Mouse (Mus musculus) layer of hippocampus, postnatal 10 days (tissue): ENCODE data around the gene Vars. TPM values are rescaled to one million over a fixed set of nuclear protein-coding genes. Genes with fewer than 3 reads are reported as not detected.
A peak's percentile ranks its signal among the peaks of the same experiment; 100 is the strongest.

Experiments
- DNase-seq, 2 experiments: peaks; one replicate each; pipeline ENCODE4 v3.0.0; 2021; ENCODE audit warnings: low spot score in 2 of 2
- total RNA-seq, 2 experiments: library from RNA; stranded (reverse); gene quantifications; 2 replicates each; pipeline ENCODE4 v1.2.3; 2021

Gene Vars
- total RNA-seq, 2 experiments from 2014 or later: 56.3 to 62.1 TPM

DNA sequence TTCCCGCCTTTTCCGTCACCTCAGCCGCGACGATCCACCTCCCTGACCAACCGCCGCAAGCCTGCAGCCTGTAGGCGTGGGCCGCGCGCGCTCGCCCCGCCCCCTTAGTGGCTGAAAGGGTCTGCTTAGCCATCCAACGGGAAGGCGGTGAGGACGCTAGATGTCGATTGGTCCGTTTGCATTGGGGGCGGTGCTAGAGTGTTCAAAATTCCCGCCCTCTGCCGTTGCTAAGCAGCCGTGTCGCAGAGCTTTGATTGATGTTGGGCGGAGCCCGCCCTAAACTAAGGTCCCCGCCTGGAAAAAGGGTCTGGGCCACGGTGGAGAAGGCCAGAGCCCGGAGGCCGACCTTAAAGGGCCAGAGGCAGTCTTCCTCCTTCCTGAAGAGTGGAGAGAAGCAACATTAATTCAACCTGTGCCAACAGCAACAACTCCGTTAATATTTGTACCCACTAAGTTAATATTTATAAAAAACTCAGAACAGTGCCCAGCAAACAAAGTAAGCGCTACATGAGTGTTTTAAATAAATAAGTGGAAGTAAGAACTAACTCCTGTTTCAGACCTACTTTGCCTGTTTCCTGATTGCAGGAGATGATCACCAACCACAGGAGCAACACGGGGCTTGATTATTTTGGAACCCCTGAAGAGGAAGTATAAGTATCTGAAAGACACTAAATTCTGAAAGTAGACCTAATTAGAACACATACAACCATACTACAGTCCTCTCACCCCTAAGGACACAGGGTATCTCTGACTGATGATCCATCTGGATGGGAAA is 46.1 kb downstream of the Vars start, which contains the start of gene Msh5:
Gene Msh5, minus strand, starts transcription at position 65 of the 775 bp plus-strand sequence.
- peak; percentile 97 to 98 for DNase-seq

DNA sequence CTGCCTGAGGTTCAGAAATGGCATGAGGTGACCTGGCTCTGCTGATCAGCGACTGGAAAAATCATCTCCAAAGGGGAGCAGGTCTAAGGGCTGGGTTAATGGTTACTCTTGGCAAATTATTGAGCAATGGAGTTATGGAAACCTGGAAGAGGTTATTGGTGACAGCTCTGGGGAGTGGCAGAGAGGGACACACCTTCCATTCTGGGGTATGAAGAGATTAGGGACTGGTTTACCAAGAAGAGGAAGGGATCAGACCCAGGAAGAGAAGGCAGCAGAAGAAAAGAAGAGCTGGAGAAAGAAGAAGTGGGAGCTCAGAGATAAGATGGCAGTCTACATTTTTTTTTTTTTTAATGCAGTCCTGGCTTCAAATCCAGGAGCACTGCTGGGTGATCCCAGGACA is 46.9 kb downstream of the Vars start:
- no peak for DNase-seq

DNA sequence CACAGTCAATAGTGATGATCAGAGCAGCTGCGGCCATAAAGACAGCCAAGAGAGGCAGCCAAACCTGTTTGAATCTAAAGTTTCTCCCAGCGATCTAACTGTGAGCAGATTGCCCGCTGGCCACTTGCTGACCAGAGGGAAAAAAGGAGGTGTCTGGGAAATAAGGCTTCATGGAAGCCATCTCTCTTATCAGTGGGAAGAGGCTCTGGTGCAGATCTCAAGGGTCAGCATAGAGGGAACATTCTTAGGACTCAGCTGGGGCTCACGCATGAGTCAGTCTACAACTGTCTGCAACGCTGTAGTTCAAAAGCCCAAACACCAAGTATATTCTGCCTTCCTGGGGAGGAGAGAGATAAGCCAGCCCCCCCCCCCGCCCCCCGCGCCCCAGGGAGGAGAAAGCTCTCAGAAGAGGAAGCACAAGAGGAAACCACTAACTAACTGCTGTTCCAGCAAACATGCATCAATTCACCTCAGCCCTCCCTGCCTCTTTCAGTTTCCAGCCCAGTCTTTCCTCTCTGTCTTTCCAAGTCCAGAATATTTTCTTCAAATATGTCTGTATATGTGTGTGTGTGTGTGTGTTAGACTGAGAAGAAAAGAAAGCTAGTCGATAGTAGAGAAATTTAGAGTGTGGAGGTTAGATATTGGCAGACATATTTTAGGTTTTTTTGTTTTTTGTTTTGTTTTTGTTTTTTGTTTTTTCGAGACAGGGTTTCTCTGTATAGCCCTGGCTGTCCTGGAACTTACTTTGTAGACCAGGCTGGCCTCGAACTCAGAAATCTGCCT is 47.6 kb downstream of the Vars start:
- no peak for DNase-seq

DNA sequence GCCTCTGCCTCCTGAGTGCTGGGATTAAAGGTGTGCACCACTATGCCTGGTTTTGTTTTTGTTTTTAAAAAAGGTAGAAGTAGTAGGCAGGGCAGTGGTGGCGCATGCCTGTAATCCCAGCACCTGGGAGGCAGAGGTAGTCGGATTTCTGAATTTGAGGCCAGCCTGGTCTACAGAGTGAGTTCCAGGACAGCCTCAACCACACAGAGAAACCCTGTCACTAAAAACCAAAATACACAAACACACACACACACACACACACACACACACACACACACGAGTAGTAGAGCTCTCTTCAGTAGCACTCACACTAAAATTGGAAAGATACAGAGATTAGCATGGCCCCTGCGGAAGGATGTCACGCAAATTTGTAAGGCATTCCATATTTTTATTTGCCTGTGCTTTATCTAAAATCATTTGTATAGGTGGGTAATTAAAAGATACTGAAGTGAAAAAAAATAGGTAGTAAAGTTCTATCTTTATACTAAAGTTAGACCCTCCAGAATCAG is 48.2 kb downstream of the Vars start:
- DNase-seq: no peak

DNA sequence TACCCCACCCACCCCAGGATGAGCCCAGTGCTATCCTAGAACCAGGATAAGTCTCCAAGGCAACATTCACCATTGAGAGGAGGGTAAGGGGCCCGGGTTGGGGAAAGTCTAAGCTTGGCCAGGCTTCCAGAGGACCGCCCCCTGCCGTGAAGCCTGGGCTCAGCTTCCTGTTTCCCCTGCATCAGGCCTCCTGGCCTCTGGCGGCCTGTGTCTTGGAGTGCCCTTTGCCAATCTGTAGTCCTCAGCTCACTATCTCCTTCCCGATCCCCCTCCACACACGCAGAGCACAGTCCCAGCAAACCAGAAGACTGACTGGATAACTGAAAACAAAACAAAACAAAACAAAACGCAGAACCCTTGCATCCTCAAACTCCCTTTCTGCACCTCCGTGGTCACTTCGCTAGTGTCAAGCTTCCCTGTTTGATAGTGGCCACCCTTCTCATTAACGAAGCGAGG is 48.8 kb downstream of the Vars start, which contains the start of gene Clic1:
Gene Clic1, plus strand, starts transcription at position 406 of the 456 bp plus-strand sequence.
- DNase-seq: peak in 1 of 2 experiments; percentile 33

DNA sequence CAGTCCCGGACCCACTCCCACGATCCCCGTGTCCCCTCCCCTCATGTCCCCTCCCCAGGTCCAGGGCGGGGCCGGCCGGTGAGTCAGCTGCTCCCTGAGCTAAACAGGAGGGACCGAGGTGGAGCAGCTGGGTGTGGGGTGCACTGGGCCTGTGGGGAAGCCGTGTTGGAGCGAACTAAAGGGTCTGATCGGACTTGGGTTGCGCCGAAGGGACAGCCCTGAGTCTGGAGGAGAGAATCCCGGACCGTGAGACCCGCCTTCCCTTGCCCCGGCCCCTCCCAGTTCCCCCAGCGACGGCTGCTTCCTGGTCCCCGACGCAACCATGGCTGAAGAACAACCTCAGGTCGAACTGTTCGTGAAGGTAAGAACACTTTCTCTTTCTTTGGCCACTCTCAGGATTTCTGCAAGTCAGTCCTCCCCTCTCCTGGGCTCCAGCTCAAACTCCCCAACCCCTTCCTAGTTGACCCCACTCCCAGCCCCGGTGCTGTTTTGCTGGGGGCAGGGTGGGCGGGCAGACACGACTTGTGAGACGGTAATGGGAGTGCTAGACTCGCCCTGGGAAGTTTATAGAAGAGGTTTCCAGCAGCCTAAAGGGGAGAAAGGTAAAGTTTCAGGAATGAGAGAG is 49.5 kb downstream of the Vars start:
- DNase-seq: peak; percentile 28 to 47

DNA sequence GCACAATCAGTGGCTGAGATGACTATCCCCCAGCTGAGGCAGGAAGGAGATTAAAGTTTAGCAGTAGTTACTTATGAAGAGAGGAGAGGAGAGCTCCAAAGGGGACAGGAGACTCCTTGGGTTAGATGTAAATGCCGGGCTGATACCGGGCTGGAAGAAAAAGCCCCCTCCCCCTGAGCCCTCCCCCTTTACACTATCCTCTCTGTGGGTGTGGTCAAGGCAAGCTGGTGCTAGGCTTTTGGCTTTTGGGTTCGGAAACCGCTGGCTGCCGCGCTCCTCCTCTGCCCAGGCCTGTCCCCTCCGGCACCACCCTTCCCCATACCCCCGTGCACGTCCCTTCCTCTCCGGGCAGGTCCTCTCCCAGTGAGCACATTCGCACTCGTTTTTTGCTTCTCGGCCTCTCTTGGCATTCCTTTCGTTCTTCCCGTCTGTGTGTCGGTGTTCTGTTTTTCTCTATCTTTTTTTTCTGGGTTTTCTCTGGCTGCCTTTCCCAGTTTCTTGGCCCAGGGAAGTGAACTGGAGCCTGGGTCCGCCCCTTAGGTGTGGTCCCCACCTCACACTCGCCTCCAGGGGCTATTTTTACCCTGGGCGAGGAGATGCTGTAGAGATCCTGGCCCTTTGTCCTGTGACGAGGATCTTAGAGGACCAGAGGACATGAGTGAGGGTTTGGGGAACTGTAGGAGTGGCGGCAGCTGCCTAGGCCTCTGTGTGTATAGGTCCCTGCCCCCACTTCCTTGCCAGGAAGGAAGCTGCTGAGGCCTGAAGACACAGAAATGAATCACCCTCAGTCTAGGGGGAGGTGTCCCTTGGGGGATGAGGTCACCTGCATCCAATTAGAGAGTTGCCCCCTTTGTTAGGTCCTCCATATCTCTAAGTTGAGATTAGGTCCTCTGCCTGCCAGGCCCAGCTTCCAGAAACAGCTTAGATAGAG is 50.6 kb downstream of the Vars start:
- DNase-seq: peak; percentile 37 to 46

DNA sequence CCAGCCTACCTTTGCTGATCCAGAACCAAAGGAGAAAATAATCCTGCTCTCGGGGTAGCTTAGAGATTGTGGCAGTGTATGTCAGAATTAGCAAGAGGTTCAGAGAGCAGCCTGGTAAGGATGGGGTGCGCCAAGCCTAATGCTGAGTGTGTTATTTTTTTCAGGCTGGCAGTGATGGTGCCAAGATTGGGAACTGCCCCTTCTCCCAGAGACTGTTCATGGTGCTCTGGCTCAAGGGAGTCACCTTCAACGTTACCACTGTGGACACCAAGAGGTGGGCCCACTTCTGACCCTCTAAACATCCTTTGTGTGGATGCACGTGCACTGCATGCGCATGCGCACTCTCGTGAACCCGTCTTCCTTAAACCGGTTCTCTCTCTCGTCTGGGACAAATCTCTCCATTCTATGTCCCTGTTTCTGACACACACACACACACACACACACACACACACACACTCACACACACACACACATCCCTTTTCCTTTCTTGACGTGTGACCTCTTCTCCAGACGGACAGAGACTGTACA is 51.5 kb downstream of the Vars start:
- no peak for DNase-seq

DNA sequence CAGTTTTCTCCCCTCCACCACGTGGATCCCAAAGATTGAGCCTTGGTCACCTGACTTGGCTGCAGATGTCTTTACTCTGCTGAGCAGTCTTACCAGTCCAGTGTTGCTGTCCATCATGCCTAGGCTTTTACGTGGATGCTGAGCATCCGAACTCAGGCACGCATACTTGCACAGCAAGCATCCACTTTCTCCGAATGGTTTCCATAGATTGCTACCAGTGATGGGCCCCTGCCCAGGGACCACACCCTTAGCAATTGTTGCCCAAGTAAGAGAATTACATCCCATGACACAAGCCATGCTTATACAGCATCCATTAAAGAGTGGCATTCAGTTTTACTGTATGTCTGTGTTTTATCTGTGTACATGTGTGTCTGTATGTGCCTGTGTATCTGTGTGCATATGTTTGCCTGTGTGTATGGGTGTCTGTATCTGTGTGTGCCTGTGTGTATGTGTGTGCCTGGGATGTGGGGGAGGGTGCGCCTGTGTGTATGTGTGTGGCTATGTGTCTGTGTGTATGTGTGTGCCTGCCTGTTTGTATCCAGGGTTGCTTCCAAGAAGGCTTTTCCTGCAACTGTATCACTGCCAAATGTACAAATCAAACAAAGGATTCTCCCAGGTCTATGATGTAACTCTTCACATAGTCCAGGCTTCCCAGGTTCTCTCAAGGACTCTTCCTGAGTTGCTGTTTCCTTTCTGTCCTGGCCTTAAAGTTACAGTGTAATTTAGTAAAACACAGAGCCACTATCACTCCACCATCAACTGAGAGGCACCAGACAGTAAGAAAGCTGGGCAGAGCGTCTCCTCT is 55.1 kb downstream of the Vars start:
- DNase-seq: no peak

DNA sequence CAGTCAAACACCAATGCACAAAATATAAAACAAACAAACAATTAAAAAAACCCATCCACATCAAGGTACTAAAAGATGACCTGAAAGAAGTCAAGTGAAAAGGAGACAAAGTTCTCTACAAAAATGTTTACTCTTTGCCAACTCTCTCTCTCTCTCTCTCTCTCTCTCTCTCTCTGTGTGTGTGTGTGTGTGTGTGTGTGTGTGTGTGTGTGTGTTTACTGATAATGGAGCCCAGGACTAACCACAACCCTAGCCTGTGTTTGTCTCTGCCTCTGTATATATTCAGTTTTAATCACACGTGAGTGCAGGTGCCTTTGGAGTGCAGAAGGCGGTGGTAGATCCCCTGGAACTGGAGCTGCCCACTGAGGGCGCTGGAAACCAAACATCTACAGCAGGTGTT is 56.3 kb downstream of the Vars start:
- DNase-seq: no peak

DNA sequence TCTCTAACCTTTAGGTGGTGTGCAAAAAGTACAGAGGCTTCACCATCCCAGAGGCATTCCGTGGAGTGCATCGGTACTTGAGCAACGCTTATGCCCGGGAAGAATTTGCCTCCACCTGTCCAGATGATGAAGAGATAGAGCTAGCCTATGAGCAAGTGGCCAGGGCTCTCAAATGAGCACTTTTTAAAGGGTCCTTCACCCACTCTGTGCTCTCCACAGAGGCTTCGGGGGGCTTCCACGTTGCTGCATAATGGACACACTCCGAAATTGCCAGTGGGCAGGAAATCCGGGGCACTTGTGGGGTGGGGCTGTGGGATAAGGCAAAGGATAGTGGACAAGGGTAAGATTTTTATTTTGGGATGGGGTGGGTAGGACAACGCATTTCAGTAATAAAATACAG is 57.5 kb downstream of the Vars start:
- no peak for DNase-seq

DNA sequence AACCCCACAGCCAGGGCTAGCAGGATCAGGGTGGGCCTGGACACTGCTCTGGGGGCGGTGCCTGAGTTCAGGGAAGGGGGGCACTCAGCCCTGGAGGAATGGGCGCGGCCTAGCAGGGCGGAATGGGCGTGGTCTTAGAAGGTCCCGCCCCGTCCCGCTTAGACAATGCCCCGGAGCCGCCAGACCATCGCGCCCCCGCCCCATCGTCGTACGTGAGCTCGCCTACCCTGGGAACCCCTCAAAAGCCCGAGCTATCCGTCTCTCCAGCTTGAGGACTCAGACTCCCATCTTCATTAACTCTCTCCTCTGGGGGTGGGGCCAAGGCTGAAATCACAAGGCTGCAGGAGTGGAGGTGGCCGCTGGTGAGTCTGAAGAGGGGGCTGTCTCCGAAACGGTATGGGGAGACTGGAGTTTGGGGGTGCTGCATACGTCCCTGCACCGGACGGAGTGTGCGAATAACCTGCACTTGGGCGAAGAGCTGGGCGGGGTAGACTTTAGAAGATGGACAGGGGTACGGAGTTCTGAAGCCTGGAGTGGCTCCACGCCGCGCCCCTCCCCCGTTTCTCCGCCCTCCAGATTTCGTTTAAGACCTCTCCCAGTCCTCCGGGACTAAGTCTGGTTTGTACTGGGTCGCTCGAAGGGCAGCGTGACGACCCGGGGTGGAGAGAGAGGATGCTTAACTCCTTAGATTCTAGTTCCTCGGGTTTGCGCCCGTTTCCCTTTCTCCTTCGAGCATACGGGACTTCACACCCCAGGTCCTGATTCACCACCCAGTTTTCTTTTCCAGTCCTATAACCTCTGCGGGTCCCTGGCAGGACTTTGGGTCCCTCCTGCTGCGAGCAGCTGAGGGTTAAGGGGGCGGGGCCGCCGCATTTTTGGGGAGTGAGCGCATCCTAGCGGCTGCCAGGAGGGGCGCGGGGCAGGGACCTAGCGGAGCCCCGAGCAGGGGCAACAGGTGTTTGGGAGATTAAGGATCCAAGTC is 58.4 kb downstream of the Vars start, which contains the start of gene Ddah2:
Gene Ddah2, plus strand, starts transcription at position 125 of the 982 bp plus-strand sequence.
- peak; percentile 87 to 91 for DNase-seq

DNA sequence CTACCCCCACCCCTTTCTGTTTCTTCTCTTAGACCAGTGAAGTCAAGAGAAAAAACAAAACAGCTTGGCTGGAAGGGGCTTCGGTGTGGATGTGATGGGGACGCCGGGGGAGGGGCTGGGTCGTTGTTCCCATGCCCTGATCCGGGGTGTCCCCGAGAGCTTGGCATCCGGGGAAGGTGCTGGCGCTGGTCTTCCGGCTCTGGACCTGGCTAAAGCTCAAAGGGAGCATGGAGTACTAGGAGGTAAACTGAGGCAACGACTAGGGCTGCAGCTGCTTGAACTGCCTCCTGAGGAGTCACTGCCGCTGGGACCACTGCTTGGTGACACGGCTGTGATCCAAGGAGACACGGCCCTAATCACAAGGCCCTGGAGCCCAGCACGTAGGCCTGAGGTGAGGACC is 59.3 kb downstream of the Vars start:
- DNase-seq: no peak

DNA sequence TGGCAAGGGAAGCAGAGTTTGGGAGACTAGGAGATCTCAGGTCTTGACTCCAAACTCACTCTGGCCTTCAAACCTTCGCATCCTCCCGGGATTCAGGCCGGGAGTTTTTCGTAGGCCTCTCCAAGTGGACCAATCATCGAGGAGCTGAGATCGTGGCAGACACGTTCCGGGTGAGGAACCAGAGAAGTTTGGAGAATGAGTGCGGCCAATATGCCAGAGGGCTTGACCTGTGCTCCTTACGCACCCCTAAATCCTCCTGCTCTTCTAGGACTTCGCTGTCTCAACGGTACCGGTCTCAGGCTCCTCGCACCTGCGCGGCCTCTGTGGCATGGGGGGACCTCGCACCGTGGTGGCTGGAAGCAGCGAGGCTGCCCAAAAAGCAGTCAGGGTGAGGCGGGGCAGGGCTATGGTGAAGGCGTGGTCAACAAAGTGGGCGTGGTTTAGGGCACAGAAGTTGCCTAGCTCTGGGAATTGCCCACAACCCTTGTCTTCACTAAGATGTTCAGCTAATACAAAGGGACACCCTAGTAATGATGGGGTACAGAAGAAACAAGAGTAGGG is 60.0 kb downstream of the Vars start:
- no peak for DNase-seq

DNA sequence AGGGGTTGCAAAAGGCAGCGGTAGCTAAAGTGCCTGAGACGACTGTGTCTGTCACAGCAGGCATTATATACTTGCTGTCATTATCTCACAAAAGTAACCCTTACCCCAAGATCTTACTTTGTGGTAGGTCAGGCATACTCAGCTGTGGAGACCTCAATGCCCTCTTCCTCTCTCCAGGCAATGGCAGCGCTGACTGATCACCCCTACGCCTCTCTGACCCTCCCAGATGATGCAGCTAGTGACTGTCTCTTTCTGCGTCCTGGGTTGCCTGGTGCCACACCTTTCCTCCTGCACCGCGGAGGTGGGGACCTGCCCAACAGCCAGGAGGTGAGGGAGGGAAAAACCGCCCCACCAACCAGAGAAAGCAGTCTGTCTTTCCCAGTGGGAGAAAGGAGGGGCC is 60.5 kb downstream of the Vars start:
- DNase-seq: no peak

DNA sequence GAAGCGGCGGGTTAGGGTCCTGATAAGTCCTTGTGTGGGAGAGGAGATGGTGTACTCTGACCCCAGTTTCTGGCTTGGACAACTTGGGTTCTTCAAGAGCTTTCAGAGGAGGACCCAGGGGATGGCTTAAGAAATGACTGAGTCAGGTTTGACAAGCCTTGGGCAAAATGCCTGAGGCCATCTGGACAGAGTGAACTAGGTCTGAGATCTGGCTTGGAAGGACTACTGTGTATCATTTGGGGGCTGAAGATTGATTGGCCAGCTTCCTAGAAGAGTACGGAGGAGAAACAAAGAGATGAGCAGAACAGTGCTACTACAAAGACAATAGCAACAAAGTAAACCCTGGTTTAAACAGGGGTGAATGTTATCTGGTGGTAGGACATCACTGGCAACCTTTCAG is 62.7 kb downstream of the Vars start:
- DNase-seq: no peak

DNA sequence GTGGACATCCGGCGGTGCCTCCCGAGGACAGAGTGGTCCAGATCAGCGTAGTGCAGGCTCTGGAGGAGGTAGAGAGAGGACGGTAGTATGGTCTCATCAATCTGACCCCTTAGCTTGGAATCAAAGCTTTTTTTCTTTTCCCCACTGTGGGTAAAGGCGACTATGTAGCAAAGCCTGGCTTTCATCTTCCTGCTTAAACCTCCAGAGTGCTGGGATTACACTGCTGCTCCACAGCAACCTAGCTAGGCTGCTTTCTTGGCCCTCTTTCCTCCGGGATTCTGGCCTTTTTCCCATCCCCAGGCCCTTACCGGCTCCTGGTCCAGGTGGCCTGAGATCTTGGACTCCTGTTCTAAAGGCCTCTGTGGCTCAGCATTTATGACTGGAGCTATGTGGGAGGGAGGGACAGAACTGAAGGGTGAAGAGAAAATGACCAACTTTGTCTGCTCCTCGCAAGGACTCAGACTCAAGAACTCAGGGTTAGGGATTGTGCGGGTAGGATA is 63.6 kb downstream of the Vars start:
- no peak for DNase-seq
